Mouse (Mus musculus): ENCODE results near the gene Rpl15. TPM values are rescaled to one million over a fixed set of nuclear protein-coding genes. Genes with fewer than 3 reads are reported as not detected.
"Not testable (repeated sequence)": the region's sequence is repeated elsewhere in the genome, so short reads cannot be mapped to it uniquely, and the experiment has no call there.

The Rpl15 gene
- 815 and 940 TPM in 2 replicates for total RNA-seq (2021)
- long read RNA-seq, experiment 1, transcript Rpl15-203 (4 exons, 802 nt): minor isoform, 12 of 286 reads
- long read RNA-seq, experiment 1, transcript Rpl15-204 (3 exons, 802 nt): minor isoform, 11 of 286 reads
- long read RNA-seq, experiment 1, transcript Rpl15-201 (4 exons, 883 nt): minor isoform, 31 of 286 reads
- long read RNA-seq, experiment 1, transcript Rpl15-202 (4 exons, 1,922 nt): major isoform, 218 of 286 reads
- long read RNA-seq, experiment 1, partial matches to known transcripts: 1 of 286 reads
- long read RNA-seq, experiment 1, other reads (novel, unspliced or antisense): 13 of 286 reads
- long read RNA-seq, experiment 2, transcript Rpl15-203 (4 exons, 802 nt): minor isoform, 11 of 246 reads
- long read RNA-seq, experiment 2, transcript Rpl15-201 (4 exons, 883 nt): minor isoform, 28 of 246 reads
- long read RNA-seq, experiment 2, transcript Rpl15-202 (4 exons, 1,922 nt): major isoform, 175 of 246 reads
- long read RNA-seq, experiment 2, transcript Rpl15-204 (3 exons, 802 nt): minor isoform, 6 of 246 reads
- long read RNA-seq, experiment 2, partial matches to known transcripts: 0 of 246 reads
- long read RNA-seq, experiment 2, other reads (novel, unspliced or antisense): 24 of 246 reads

- peak; percentile 99 for DNase-seq
These were observed at the start of gene Rpl15, which contains the start of gene Nkiras1 for GRCm38 (mm10) chr14:18270529-18271441. Rpl15 (minus strand) TSS chr14:18271391. Nkiras1 (plus strand) TSS chr14:18271136.

GRCm38 (mm10) chr14:18317457-18318411 is 46.5 kb upstream of the Rpl15 start:
- peak; percentile 24 for DNase-seq

- DNase-seq: no peak
These were observed 33.0 kb upstream of the Rpl15 start for GRCm38 (mm10) chr14:18304165-18304564.

- DNase-seq: peak; percentile 31
These were observed 32.1 kb upstream of the Rpl15 start for GRCm38 (mm10) chr14:18303262-18303661.

- DNase-seq: no peak
These were observed 31.6 kb upstream of the Rpl15 start for GRCm38 (mm10) chr14:18302750-18303149.

GRCm38 (mm10) chr14:18301591-18301990 is 30.4 kb upstream of the Rpl15 start:
- no peak for DNase-seq

GRCm38 (mm10) chr14:18300676-18301075 is 29.5 kb upstream of the Rpl15 start:
- DNase-seq: no peak

GRCm38 (mm10) chr14:18298874-18299273 is 27.7 kb upstream of the Rpl15 start:
- no peak for DNase-seq

- no peak for DNase-seq
These were observed 26.2 kb upstream of the Rpl15 start for GRCm38 (mm10) chr14:18297441-18297840.

GRCm38 (mm10) chr14:18292578-18292977 is 21.4 kb upstream of the Rpl15 start:
- no peak for DNase-seq

GRCm38 (mm10) chr14:18292111-18292510 is 20.9 kb upstream of the Rpl15 start:
- DNase-seq: no peak

GRCm38 (mm10) chr14:18287391-18287790 is 16.2 kb upstream of the Rpl15 start:
- DNase-seq: peak; percentile 43

- DNase-seq: no peak
These were observed 15.2 kb upstream of the Rpl15 start for GRCm38 (mm10) chr14:18286441-18286840.

- DNase-seq: no peak
These were observed 14.3 kb upstream of the Rpl15 start for GRCm38 (mm10) chr14:18285476-18285875.

- DNase-seq: no peak
These were observed 13.4 kb upstream of the Rpl15 start for GRCm38 (mm10) chr14:18284581-18284980.

- DNase-seq: no peak
These were observed 9.2 kb upstream of the Rpl15 start for GRCm38 (mm10) chr14:18280375-18280774.

- DNase-seq: peak; percentile 19
These were observed 3.3 kb upstream of the Rpl15 start for GRCm38 (mm10) chr14:18274526-18274925.

- no peak for DNase-seq
These were observed 475 bp upstream of the Rpl15 start for GRCm38 (mm10) chr14:18271666-18272065.

- DNase-seq: not testable (repeated sequence)
These were observed 1.2 kb downstream of the Rpl15 start for GRCm38 (mm10) chr14:18269947-18270528.

GRCm38 (mm10) chr14:18263427-18263826 is 7.8 kb downstream of the Rpl15 start:
- DNase-seq: no peak

GRCm38 (mm10) chr14:18261203-18261602 is 10.0 kb downstream of the Rpl15 start:
- DNase-seq: no peak
